Mouse (Mus musculus): ENCODE results near the gene Celsr1.

The Celsr1 gene

DNA sequence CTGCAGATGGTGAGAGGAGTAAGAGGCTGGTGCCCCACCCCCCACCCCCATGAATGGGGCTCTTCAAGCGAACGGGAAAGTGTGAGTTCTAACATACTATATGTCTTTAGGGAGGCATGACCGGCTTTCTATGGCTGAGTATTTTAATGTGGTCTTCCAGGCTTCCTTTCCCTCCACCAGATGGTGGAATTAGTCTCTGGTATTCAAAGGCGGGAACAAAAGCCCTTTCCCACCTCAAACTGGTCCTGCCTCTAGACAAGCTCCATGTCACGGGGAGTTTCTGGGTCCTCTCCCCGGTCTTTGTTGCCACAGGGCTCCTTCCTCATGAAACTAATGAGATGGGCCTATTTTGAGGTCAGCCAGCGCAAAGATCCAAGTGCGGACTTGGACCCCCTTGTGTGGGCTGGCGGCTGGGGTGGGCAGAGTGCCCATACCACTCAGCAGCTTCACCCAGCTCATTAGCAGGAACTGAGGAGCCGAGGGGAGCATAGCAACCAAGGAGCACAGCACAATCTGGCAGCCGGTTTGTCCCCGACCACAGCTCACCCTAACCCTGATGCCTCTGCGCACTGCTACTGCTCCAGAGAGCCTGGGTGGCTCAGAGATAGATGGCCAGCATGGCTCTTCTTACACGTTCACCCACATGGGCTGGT, 39.5 kb downstream of the Celsr1 start:
- DNase-seq: no peak

DNA sequence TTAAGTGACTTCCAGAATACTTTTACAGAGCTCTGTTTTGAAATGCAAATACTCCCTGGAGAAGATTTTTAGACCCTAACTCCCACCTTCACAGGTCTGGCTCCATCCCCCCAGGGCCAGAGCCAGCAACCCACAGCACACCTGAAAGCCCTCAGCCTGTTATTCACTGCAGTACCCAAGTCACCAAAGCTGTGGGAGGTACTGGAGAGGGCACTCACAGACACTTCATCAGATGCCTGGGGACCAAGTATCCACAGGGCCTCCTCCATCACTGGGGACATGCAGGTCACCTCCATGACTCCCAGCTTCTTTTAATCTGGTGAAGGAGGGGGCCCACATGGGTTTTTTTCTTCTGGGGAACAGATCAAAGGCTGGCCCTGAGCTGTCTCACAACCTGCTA, 40.2 kb downstream of the Celsr1 start:
- DNase-seq: no peak

DNA sequence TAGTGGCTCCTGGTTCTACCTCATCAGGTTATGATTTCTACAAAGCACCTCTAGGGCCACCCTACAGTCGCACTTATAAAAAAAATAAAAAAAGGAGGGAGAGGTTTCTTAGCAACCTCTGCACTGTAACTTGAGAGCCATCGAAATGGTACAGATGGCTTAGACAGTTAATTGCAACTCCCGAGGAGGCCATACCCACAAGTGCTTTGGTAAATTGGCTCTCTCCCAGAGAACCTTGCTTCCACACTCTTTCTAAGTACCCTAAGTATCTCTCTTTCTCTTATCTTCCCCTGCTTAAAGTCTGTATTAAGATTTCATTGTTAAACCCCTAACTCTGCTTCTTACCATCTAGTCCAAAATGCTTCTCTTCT, 41.5 kb downstream of the Celsr1 start:
- DNase-seq: peak; percentile 14

DNA sequence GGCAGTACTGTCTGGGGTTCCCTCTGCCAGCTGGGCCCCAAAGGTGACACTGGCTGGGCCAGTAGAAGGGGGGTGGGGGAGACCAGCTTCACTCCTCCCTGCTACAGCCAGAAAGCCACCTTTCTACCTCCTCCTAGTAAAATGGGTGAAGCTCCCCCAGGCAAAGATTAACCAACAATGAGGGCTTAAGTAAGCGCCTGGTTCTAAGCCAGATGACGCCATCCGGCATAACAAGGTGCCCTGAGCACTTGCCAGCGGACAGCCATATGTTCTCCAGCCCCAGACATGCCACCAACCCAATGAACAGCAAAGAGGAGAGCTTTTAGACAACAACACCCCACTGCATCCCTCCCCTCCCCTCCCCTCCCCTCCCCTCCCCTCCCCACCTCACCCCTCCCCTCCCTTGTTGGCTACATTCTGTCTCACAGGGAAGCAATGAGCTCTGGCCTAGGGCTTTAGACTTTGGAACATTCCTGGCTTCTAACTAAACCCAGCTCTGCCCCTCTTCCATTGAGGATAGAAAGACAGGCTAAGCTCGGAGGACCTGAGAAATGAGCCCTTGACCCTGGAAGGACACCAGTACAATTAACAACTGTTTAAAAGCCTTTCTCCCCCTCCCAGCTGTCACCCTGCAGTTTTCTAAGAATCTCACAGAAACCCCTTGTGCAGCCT, 42.0 kb downstream of the Celsr1 start:
- DNase-seq: peak; percentile 84

DNA sequence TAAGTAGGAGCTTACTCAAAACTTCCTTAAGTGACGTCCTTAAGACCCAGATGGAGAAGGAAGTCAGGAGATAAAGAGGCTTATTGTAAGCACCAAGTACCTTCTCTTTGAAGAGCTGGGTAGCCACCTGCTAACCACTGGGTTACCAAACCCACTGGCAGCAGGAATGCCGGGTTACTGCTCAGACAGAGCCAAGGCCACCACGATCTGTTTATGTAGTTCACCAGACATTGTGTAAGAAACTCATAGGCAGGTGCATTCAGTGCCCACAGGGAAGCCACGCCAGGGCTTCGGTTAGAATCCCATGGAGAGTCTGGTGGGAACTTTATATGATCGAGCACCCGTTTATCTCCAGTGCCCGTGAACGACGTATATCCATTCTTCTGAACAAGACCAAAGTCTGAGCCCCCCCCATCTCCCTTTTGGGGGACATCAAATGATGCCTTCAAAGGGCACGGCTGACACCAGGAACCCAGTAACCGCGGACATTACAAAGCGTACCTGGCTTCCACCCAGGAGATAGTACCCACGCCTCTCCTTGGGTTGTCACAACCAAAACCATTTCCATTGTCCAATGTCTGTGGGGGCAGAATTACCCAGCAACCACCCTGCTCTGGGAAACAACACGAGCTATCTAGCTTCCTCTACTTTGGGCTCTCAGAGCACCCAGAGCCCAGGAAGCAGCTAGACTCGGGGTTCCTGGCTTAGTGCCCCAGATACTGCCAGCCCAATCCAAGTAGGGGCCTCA, 42.7 kb downstream of the Celsr1 start:
- DNase-seq: no peak

DNA sequence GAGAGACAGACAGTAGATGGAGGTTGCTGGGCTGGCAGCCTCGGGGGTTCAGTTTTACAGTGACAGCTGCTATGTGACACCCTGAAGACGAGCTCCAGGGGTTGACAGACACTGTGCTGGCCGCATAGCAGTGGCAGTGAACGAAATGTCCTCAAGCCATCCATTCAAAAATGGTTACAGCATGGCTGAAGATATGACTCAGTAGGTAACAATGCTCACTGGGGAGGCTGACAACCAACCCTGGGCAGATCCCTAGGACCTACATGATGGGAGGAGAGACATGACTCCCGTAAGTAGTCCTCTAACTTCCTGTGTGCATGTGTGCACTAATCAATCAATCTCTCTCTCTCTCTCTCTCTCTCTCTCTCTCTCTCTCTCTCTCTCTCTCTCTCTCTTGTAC, 45.7 kb downstream of the Celsr1 start:
- no peak for DNase-seq

DNA sequence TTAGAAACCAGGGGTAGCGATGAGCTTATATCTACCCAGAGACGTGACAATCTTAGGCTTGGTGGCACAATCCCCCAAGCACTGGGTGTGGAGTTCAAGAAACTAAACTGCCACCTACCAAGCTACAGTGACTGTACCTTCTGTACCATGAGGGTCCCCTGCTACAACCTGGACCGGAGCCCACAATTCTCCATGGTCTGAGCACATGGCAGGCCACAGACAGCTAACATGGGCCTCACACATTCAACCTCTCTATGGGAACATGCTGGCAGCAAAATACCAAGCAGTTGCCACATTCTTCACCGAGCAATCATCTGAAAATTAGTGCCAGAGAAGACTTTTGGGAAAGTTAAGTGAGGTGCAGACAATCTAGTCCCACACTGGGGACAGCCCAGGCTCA, 47.4 kb downstream of the Celsr1 start:
- no peak for DNase-seq

DNA sequence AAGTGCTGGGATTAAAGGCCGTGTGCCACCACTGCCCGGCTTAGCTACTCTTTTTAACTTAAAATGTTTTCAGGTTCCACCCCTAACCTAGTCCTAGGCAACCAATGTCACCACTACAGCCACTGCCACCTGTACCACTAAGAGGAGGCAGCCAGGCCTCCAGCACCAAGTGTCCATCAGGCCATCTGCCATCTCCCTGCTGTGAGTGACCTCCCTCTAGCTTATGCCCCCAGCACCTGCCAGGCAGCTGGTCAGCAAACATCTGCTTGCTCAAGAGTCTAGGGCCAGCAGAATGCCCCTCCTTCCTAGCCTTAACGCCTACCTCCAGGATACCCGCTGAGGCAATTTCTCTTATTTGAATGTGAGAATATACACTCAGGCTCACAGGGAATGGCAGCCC, 48.0 kb downstream of the Celsr1 start:
- DNase-seq: no peak

DNA sequence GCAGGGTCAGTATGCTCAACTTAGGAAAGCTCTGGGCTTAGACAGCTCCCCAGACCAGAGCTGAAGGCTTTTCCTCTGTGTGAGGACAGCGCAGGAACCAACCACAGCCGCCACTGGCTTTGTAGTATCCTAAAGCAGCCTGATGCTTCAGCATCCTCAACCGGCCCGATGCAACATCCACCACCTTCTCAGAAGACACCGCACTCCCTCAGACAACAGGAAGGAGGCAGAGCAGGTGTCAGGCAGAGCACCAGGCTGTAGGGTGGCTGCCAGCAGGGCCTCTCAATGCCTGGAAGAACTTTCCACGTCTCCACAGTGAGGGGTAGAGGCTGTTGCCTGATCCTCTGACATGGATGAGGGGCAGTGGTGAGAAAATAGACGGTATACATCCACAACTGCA, 50.4 kb downstream of the Celsr1 start:
- no peak for DNase-seq

DNA sequence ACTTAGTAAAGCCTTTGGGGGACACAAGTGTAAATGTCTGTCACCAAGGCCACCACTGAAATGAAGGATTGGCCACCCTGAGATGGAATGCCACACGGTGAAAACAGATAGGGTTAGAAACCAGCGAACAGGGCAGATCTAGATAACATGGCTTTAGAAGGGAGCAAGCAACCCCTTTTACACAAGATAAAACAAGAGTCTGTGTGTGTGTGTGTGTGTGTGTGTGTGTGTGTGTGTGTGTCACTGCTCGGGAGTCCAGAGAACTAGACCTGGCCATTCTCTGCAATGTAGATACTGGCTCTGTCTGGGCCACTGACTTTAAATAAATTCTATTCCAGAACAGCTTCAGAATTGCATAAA, 51.2 kb downstream of the Celsr1 start:
- no peak for DNase-seq

DNA sequence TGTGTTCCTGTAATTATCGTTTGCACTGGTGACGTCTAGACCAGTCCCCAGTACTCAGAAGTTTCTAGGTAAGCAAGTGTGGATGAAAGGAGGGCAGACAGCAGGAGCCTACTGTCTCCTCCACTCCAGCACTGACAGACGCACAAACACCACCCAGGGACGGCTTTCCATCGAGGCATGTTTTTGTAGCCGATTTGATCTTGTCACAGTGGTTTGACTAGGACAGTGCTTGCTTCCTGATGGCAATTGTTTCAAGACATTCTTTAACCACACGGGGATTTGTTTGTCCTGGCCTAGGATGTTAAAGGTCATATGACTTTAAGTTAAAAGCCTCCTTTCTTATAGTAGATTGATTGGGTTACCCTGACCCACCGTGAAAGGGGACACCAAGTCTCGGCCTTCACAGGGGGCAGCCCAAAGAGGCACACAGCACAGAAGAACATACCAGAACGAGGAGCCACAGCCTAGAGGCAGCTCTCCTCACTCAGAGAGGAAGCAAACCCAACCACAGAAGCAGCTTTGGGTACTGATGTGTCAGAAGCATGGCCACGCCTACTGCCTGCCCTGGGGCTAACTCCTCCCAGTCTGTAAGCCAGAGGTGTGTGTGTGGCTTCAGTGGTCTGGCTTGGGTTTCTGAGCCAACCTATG, 51.7 kb downstream of the Celsr1 start:
- DNase-seq: no peak

DNA sequence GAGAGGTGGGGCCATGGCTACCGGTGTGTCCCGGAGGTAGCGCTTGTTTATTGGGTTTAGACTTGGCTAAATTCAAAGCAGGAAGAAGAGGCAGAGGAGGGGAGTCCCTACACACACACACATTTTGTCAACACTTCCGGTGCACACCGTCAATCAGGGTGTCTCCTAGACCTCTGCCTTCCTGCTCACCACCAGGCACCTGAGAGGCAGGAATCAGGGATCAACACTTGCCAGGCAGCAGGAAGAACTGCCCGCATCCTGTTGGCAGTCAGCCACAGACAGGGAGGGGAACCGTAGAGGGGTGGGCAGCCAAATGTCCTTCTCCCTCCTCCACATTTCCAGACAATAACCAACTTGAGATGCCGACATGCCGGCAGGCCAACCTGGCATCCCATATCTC, 56.5 kb downstream of the Celsr1 start:
- no peak for DNase-seq

DNA sequence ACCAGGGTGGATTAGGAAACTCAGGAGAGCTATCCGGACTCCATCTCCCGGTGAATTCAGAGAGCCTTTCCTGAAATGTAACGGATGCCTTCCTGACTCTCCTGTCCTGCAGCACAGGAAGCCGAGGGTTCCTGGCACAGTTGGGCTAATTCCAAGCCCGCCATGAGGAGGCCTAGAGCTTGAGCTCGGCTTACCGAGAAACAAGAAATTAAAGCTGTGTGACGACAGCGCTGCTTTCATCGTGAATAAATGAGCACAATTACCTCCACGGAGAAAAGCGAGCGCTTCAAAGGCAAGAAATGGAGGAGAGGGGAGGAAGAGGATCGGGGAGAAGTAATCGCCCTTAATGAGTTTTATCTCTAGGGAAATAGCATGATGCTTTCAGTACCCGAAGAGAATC, 57.8 kb downstream of the Celsr1 start:
- no peak for DNase-seq

DNA sequence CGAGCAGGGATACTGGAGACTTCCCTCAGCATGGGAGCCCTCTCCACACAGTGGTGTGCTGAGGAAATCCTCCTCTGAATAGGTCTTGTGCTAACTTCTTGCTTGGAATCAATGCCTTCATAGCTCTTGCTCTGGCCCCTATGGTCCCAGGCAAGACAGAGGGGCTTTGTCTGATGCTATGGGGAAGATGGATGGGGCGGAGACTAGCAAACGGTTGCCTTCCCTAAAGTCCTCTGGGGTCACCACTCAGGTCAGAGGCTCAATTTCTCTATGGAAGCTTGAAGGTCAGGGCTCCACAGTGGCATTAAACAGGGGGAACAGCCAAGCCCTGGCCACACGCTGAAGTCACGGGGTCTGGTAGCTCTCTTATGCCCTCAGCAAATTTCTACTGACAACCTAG, 62.0 kb downstream of the Celsr1 start:
- no peak for DNase-seq

DNA sequence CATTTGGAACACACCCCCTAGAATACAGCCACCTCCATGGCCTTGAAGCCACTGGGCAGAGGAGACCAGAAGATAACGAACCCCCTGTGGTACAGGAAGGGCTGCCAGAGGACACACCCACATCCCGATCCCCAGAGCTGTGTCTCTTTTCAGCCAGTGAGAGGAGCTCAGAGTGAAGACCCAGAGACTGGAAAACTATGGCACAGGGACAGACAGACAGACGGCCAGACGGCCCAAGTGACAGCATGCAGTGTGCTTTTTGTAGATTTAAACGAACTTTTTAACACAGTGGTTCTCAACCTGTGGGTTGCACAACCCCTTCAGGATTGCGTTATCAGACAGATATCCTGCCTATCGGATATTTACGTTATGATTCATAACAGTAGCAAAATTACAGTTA, 63.1 kb downstream of the Celsr1 start:
- no peak for DNase-seq

DNA sequence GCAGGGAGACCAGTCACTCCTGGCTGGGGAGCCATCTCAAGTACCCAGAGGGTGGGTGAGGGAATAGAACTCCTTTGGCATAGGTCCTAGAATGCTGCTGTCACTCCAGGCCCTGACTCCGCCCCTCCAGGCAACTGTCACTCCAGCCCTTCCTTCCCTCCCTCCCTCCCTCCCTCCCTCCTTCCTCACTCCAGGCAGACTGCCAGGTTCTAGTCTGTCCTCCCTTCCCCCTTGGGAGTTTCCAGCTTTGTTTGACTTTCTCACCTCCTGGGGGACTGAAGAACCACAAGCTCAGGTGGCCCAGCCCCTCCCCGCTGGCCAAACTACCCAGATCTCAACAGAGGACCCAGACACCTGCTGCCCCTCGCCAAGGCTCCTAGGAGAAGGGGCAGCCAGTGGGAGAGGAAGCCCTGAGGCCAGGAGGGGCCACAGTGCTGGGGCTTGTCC, 63.8 kb downstream of the Celsr1 start:
- DNase-seq: no peak

DNA sequence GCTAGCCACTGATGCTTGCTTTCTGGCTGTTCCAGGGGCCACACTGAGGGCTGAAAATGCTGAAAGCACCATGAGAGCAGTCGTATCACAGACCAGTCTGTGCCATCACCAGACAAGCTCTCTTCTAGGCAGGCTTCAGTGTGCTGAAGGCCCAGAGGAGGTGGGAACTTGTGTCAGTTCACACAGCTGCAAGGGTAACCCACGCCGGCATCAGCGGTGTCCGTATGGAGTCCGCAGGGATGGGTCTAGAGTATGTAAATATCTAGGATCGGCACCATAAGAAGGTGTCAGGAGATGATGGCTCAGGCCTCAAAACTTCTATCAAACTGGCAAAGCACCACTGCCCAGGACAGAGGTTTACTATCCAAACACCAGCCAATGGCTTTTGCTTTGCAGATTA, 64.3 kb downstream of the Celsr1 start:
- no peak for DNase-seq

DNA sequence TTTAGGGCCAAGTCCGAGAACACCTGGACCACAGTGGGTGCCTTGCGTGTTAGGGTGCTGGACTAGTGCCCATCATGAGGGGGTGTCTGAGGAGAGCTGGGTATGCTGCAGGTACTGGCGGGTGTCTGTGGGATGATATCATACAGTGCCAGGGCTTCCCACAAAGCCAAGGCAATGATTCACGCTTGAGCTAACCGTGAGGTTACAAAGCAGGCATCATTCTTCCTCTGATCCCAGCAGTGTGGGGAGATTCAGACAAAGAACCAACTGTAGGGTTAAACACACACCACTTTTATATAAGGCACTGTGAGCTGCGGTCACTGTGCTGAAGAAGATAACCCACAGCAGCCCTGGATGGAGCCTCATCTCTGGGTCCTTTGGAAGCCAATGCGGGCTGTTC, 67.5 kb downstream of the Celsr1 start:
- no peak for DNase-seq

DNA sequence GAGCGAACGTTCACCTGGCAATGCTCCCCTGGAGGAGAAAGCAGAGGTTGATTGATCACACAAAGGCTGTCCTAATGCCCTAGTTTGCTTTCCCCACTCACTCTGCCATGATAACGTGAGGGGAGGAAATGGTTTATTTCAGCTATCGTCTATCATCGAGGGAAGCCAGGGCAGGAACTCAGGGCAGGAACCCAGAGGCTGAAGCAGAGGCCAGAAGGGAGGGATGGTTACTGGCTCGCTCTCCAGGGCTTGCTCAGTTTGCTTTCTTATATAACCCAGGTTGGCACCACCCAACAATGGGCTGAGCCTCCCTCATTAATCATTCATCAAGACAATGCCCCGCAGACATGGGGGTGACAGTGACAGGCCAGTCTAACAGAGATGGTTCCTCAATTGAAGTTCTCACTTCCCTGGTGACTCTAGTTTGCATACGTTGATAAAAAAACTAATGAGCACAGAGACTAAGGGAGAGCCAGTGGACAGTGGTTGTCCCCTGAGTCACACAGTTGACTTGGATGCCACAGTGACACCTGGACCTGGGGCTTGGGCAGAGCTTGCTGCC, 70.2 kb downstream of the Celsr1 start:
- DNase-seq: no peak

DNA sequence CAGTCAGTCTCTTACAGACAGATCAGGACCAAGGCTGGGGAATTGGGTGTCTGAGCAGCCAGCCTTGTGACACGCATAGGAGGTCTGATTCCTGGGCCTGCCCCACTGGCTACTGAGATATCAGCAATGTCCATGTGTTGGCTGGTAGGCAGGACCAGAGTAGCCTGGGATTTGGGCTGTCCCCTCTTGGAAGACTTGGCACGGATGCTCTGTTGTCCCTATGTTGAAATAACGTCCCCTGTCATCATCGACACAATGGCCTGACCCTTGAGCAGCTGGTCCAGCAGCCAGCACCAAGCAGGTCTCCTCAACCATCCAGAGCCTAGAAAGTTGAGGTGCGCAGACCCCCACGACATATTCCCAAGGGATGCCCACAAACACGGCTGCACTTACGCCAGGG, 70.9 kb downstream of the Celsr1 start:
- DNase-seq: no peak

DNA sequence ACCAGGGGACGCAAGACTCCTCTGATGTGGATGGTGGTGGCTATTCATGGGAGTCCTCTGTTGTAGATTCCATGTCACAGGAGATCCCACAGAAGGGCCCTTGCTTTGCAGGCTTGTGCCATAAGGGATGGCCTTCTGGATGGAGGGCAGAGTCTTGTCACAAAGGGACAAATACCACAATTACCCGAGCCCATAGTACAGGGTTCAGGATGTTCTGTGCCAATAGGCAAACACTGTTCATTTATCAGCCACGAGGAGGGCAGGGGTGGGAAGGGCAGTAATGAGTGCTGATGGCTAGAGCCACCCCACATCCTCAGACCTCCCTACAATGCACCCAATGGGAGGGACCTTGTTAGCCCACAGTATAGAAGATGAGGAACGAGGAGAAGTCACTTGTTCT, 71.9 kb downstream of the Celsr1 start:
- DNase-seq: no peak

DNA sequence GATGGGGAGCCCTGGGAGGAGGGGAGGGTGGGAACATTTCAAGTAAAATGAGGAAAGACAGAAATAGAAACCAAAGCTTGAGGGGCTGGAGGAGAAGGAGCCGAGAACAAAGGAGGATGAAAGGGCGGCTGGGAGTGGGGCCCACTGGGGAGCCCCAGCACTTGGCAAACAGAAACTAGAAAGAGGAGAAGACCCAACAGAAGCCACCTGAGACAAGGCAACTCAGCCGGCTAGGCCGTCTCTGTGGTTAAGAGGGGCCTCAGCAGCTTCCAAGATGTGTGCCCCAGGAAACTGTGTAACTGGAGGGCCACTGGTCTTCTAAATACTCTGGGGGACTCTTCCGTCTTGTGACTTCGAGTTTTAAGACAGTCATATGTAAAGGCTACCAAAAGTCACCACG, 72.4 kb downstream of the Celsr1 start:
- no peak for DNase-seq

DNA sequence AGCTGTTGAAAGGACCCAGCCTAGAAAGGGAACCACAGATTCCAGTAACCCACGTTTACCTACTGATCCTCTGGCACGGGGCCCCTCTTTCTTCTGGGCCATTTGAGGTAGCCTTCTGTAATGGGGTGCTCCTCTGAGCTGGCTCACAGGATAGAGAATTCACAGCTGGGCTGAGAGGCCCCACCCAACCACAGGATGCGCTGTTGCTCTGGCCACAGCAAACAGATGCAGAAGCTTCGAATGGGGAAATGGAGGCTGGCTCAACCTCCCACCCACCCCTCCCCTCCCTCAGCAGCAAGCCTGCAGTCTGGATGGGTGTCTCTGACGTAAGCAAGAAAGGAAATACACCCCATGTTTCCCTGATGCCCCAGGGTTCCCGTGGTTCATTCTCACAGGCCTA, 77.4 kb downstream of the Celsr1 start:
- no peak for DNase-seq

DNA sequence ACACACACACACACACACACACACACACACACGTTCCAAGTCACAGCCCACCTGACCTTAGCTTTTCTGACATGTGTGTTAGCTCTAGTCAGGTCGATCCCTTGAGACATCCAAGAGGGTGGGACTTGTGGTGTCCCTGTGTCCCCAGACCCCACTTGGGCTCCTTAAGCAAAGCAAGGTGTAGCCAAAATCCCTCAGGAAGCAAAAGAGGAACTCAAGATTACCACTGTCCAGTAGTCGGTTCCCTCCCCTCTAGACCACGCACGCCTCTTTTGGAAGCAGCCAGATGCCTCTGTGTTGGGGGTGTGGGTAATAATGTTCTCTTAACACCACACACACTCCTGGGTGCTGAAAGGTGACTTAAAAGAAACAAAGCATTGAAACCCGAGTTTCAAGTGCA, 80.1 kb downstream of the Celsr1 start:
- DNase-seq: no peak

Data from cerebellum, adult 9-11 months (tissue).